Mouse (Mus musculus) c-Kit-positive CD71-positive TER-119-negative erythroid progenitor cells, embryonic 14.5 days (primary cell): Measurements from ENCODE around the gene 4930519P11Rik.
A peak's percentile ranks its signal among the peaks of the same experiment; 100 is the strongest.

Source experiments
- DNase-seq: peaks from one replicate; pipeline ENCODE4 v3.0.0-alpha.2; 2013; ENCODE audit warnings: low read depth

The 4930519P11Rik gene

GRCm38 (mm10) chr2:154613118-154614115 is at the start of gene 4930519P11Rik, which contains the start of gene Zfp341:
Gene 4930519P11Rik (minus strand): TSS chr2:154613437.
Gene Zfp341 (plus strand): TSS chr2:154613297.
- DNase-seq, result no peak

GRCm38 (mm10) chr2:154659531-154660074 is 46.4 kb upstream of the 4930519P11Rik start:
- DNase-seq, result no peak

GRCm38 (mm10) chr2:154659070-154659469 is 45.8 kb upstream of the 4930519P11Rik start:
- DNase-seq, result no peak

- peak; percentile 53 for DNase-seq
Observed at GRCm38 (mm10) chr2:154657486-154658237, 44.4 kb upstream of the 4930519P11Rik start.

- DNase-seq, result peak; percentile 98
Observed at GRCm38 (mm10) chr2:154656710-154657485, 43.7 kb upstream of the 4930519P11Rik start.

GRCm38 (mm10) chr2:154655878-154656414 is 42.7 kb upstream of the 4930519P11Rik start:
- no peak for DNase-seq

GRCm38 (mm10) chr2:154654976-154655375 is 41.7 kb upstream of the 4930519P11Rik start:
- DNase-seq, result no peak

GRCm38 (mm10) chr2:154651363-154651762 is 38.1 kb upstream of the 4930519P11Rik start, which contains the start of gene Chmp4b:
Gene Chmp4b (plus strand): TSS chr2:154651705.
- no peak for DNase-seq

GRCm38 (mm10) chr2:154650404-154650803 is 37.2 kb upstream of the 4930519P11Rik start:
- DNase-seq, result no peak

- no peak for DNase-seq
Observed at GRCm38 (mm10) chr2:154648086-154648485, 34.8 kb upstream of the 4930519P11Rik start.

- no peak for DNase-seq
Observed at GRCm38 (mm10) chr2:154646634-154647033, 33.4 kb upstream of the 4930519P11Rik start.

- no peak for DNase-seq
Observed at GRCm38 (mm10) chr2:154642712-154643385, 29.6 kb upstream of the 4930519P11Rik start.

GRCm38 (mm10) chr2:154642005-154642459 is 28.8 kb upstream of the 4930519P11Rik start:
- no peak for DNase-seq

GRCm38 (mm10) chr2:154641176-154641575 is 27.9 kb upstream of the 4930519P11Rik start:
- DNase-seq, result no peak

GRCm38 (mm10) chr2:154639115-154639514 is 25.9 kb upstream of the 4930519P11Rik start:
- no peak for DNase-seq

- no peak for DNase-seq
Observed at GRCm38 (mm10) chr2:154638521-154638920, 25.3 kb upstream of the 4930519P11Rik start.

GRCm38 (mm10) chr2:154635826-154636225 is 22.6 kb upstream of the 4930519P11Rik start:
- DNase-seq, result no peak

- no peak for DNase-seq
Observed at GRCm38 (mm10) chr2:154633876-154634644, 20.8 kb upstream of the 4930519P11Rik start.

- no peak for DNase-seq
Observed at GRCm38 (mm10) chr2:154633039-154633742, 20.0 kb upstream of the 4930519P11Rik start.
